Mouse (Mus musculus): ENCODE data around the gene Vps37c. TPM values are rescaled to one million over a fixed set of nuclear protein-coding genes. Genes with fewer than 3 reads are reported as not detected.

Vps37c gene
- polyA plus RNA-seq, 1 experiment = 3.2 TPM

GRCm38 (mm10) chr19:10678772-10679067 is 9.8 kb upstream of the Vps37c start:
- peaks cover 17% of the 10 kb centered on the region for H3K4me1 ChIP-seq (ENCODE audit: control insufficient read depth)
- H3K9me3 ChIP-seq (ENCODE audit: control insufficient read depth, low read length) = no peaks in the 10 kb centered on the region
- no peaks in the 10 kb centered on the region for H3K36me3 ChIP-seq (ENCODE audit: control insufficient read depth)
- H3K4me3 ChIP-seq (replicated peaks) = no peak overlapping the region
- no peak for TF ChIP-seq TAL1 (IDR thresholded peaks at IDR 0.05; ENCODE audit: low read length)
- TF ChIP-seq GATA1 (IDR thresholded peaks at IDR 0.05; ENCODE audit: low read length) = no peak
- peaks cover 11% of the 10 kb centered on the region for H3K27me3 ChIP-seq (ENCODE audit: control insufficient read depth)

GRCm38 (mm10) chr19:10681571-10681970 is 7.0 kb upstream of the Vps37c start:
- H3K4me1 ChIP-seq (ENCODE audit: control insufficient read depth) = peaks cover 27% of the 10 kb centered on the region
- no peak overlapping the region for H3K4me3 ChIP-seq (replicated peaks)
- no peaks in the 10 kb centered on the region for H3K36me3 ChIP-seq (ENCODE audit: control insufficient read depth)
- TF ChIP-seq TAL1 (IDR thresholded peaks at IDR 0.05; ENCODE audit: low read length) (no peak), GATA1 (IDR thresholded peaks at IDR 0.05; ENCODE audit: low read length) (no peak)
- no peaks in the 10 kb centered on the region for H3K9me3 ChIP-seq (ENCODE audit: control insufficient read depth, low read length)
- H3K27me3 ChIP-seq (ENCODE audit: control insufficient read depth) = peaks cover 20% of the 10 kb centered on the region

- Histone ChIP-seq H3K36me3 (ENCODE audit: control insufficient read depth) (no peaks in the 10 kb centered on the region), H3K4me3 (replicated peaks) (no peak overlapping the region), H3K27me3 (ENCODE audit: control insufficient read depth) (peaks cover 20% of the 10 kb centered on the region), H3K4me1 (ENCODE audit: control insufficient read depth) (peaks cover 42% of the 10 kb centered on the region), H3K9me3 (ENCODE audit: control insufficient read depth, low read length) (no peaks in the 10 kb centered on the region)
- TF ChIP-seq TAL1 (IDR thresholded peaks at IDR 0.05; ENCODE audit: low read length) (no peak), GATA1 (IDR thresholded peaks at IDR 0.05; ENCODE audit: low read length) (no peak)
These were observed 3.5 kb upstream of the Vps37c start for GRCm38 (mm10) chr19:10685081-10685480.

GRCm38 (mm10) chr19:10685727-10686126 is 2.8 kb upstream of the Vps37c start:
- H3K4me1 ChIP-seq (ENCODE audit: control insufficient read depth) = peaks cover 48% of the 10 kb centered on the region

GRCm38 (mm10) chr19:10689470-10690166 is 1.1 kb downstream of the Vps37c start:
- peaks cover 2% of the 10 kb centered on the region; the same call in 1 of the 2 replicates for H3K27me3 ChIP-seq (ENCODE audit: control insufficient read depth)
- peaks cover 74% of the 10 kb centered on the region for H3K4me1 ChIP-seq (ENCODE audit: control insufficient read depth)
- no peaks in the 10 kb centered on the region for H3K9me3 ChIP-seq (ENCODE audit: control insufficient read depth, low read length)
- H3K4me3 ChIP-seq (replicated peaks) = peak overlapping the region; percentile 82
- TF ChIP-seq GATA1 (IDR thresholded peaks at IDR 0.05; ENCODE audit: low read length) = no peak
- TF ChIP-seq TAL1 (IDR thresholded peaks at IDR 0.05; ENCODE audit: low read length) = no peak
- H3K36me3 ChIP-seq (ENCODE audit: control insufficient read depth) = peaks cover 27% of the 10 kb centered on the region

More at GRCm38 (mm10) chr19:10685727-10686126, 2.8 kb upstream of the Vps37c start:
- TF ChIP-seq TAL1 (IDR thresholded peaks at IDR 0.05; ENCODE audit: low read length) (no peak), GATA1 (IDR thresholded peaks at IDR 0.05; ENCODE audit: low read length) (no peak)
- H3K27me3 ChIP-seq (ENCODE audit: control insufficient read depth) = peaks cover 18% of the 10 kb centered on the region
- H3K4me3 ChIP-seq (replicated peaks) = no peak overlapping the region
- H3K36me3 ChIP-seq (ENCODE audit: control insufficient read depth) = no peaks in the 10 kb centered on the region
- H3K9me3 ChIP-seq (ENCODE audit: control insufficient read depth, low read length) = no peaks in the 10 kb centered on the region

- Histone ChIP-seq H3K9me3 (ENCODE audit: control insufficient read depth, low read length) (no peaks in the 10 kb centered on the region), H3K36me3 (ENCODE audit: control insufficient read depth) (peaks cover 29% of the 10 kb centered on the region), H3K27me3 (ENCODE audit: control insufficient read depth) (no peaks in the 10 kb centered on the region), H3K4me1 (ENCODE audit: control insufficient read depth) (peaks cover 73% of the 10 kb centered on the region), H3K4me3 (replicated peaks) (peak overlapping the region; percentile 15)
- TF ChIP-seq TAL1 (IDR thresholded peaks at IDR 0.05; ENCODE audit: low read length) = no peak
- no peak for TF ChIP-seq GATA1 (IDR thresholded peaks at IDR 0.05; ENCODE audit: low read length)
These were observed 1.8 kb downstream of the Vps37c start for GRCm38 (mm10) chr19:10690336-10690735.

DNA sequence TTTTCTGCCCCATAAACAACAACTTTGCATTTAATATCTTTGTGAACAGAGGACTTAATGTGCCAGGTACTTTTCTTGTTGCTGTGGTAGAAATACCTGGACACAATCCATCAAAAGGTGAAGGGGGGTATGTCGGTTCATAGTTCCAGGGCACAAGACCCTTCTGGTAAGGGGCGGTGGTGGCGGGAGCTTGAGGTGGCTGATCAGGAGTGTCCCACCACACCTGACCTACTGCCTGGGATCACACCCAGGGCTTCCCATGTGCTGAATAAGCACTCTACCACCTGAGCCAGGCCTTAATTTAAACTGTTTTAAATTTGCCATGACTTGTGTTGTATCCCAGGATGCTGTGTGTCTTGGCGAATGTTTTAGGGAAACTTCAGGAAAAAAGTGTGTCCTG is 2.6 kb downstream of the Vps37c start:
- Histone ChIP-seq H3K4me3 (replicated peaks) (no peak overlapping the region), H3K9me3 (ENCODE audit: control insufficient read depth, low read length) (no peaks in the 10 kb centered on the region), H3K4me1 (ENCODE audit: control insufficient read depth) (peaks cover 65% of the 10 kb centered on the region), H3K36me3 (ENCODE audit: control insufficient read depth) (peaks cover 29% of the 10 kb centered on the region), H3K27me3 (ENCODE audit: control insufficient read depth) (no peaks in the 10 kb centered on the region)
- TF ChIP-seq GATA1 (IDR thresholded peaks at IDR 0.05; ENCODE audit: low read length) (no peak), TAL1 (IDR thresholded peaks at IDR 0.05; ENCODE audit: low read length) (no peak)

GRCm38 (mm10) chr19:10691660-10692059 is 3.1 kb downstream of the Vps37c start:
- Histone ChIP-seq H3K27me3 (ENCODE audit: control insufficient read depth) (no peaks in the 10 kb centered on the region), H3K9me3 (ENCODE audit: control insufficient read depth, low read length) (no peaks in the 10 kb centered on the region), H3K4me3 (replicated peaks) (peak overlapping the region; percentile 25), H3K36me3 (ENCODE audit: control insufficient read depth) (peaks cover 29% of the 10 kb centered on the region), H3K4me1 (ENCODE audit: control insufficient read depth) (peaks cover 61% of the 10 kb centered on the region)
- TF ChIP-seq GATA1 (IDR thresholded peaks at IDR 0.05; ENCODE audit: low read length) = no peak
- TF ChIP-seq TAL1 (IDR thresholded peaks at IDR 0.05; ENCODE audit: low read length) = no peak

- peak overlapping the region; percentile 25 for H3K4me3 ChIP-seq (replicated peaks)
- H3K4me1 ChIP-seq (ENCODE audit: control insufficient read depth) = peaks cover 59% of the 10 kb centered on the region
These were observed 3.8 kb downstream of the Vps37c start for GRCm38 (mm10) chr19:10692361-10692760.

More at GRCm38 (mm10) chr19:10692361-10692760, 3.8 kb downstream of the Vps37c start:
- no peak for TF ChIP-seq GATA1 (IDR thresholded peaks at IDR 0.05; ENCODE audit: low read length)
- TF ChIP-seq TAL1 (IDR thresholded peaks at IDR 0.05; ENCODE audit: low read length) = no peak
- no peaks in the 10 kb centered on the region for H3K9me3 ChIP-seq (ENCODE audit: control insufficient read depth, low read length)
- no peaks in the 10 kb centered on the region for H3K27me3 ChIP-seq (ENCODE audit: control insufficient read depth)
- H3K36me3 ChIP-seq (ENCODE audit: control insufficient read depth) = peaks cover 29% of the 10 kb centered on the region

Measured in erythroblast, embryonic 14.5 days (primary cell).